Mouse (Mus musculus) heart, adult 2 months (tissue): ENCODE data around the gene Ptpn1. TPM values are rescaled to one million over a fixed set of nuclear protein-coding genes. Genes with fewer than 3 reads are reported as not detected.

ENCODE experiments used
- DNase-seq, 2 experiments: peaks; one replicate each; pipeline ENCODE4 v3.0.0; 2021
- H3K27ac ChIP-seq: fragments of 200-600 bp; 2 replicates; pipeline ENCODE4 v1.8.1; 2022
- H3K27me3 ChIP-seq: fragments of 200-500 bp; 2 replicates; pipeline ENCODE4 v1.6.1; 2012; ENCODE audit warnings: mild to moderate bottlenecking, low read length, inconsistent platforms, mixed read lengths; ENCODE audit not compliant: control insufficient read depth, insufficient read depth
- H3K36me3 ChIP-seq: fragments of 200-500 bp; 2 replicates; pipeline ENCODE4 v1.6.1; 2012; ENCODE audit warnings: low read length, inconsistent platforms; ENCODE audit not compliant: control insufficient read depth, insufficient read depth
- H3K4me1 ChIP-seq: fragments of 200-500 bp; 2 replicates; pipeline ENCODE4 v1.6.1; 2011; ENCODE audit warnings: low read length; ENCODE audit not compliant: control insufficient read depth, insufficient read depth
- H3K4me3 ChIP-seq: fragments of 200-600 bp; 2 replicates; pipeline ENCODE4 v1.8.1; 2022
- H3K79me2 ChIP-seq: fragments of 200-500 bp; replicated peaks from 2 replicates; pipeline ENCODE4 v1.6.1; 2012; ENCODE audit warnings: mild to moderate bottlenecking, inconsistent platforms, low read length, moderate library complexity, mixed read lengths; ENCODE audit not compliant: control insufficient read depth, insufficient read depth
- H3K9ac ChIP-seq: fragments of 200-500 bp; 2 replicates; pipeline ENCODE4 v1.6.1; 2012; ENCODE audit warnings: low read depth, mild to moderate bottlenecking, control low read depth, inconsistent platforms, low read length, mixed read lengths
- CTCF ChIP-seq: fragments of 200-600 bp; IDR thresholded peaks from 2 replicates; pipeline ENCODE4 v1.8.1; 2022; ENCODE audit warnings: antibody characterized with exemption, mild to moderate bottlenecking, moderate library complexity
- EP300 ChIP-seq: fragments of 200-500 bp; IDR thresholded peaks from 2 replicates; pipeline ENCODE4 v1.6.1; 2011; ENCODE audit warnings: low read depth, low read length, control low read depth; ENCODE audit not compliant: insufficient read depth
- POLR2A ChIP-seq: fragments of 200-500 bp; IDR thresholded peaks from 2 replicates; pipeline ENCODE4 v1.6.1; 2011; ENCODE audit warnings: mild to moderate bottlenecking, low read depth, low read length, control low read depth; ENCODE audit not compliant: insufficient read depth
- WGBS: fragments of 180-500 bp; shearing (Covaris S2); methylation state at CpG from one replicate; pipeline ENCODE4 v1.1.7; 2018; 5-methylcytosine and 5-hydroxymethylcytosine counted together
- intact Hi-C: fragments of 180-260 bp; cut with DNase I; formaldehyde crosslinking; loops from one replicate; pipeline ENCODE4 v1.15.1; 2025
- polyA plus RNA-seq: library from polyadenylated mRNA; depleted of rRNA; stranded (reverse); fragments of >200 nt; gene quantifications from 2 replicates; pipeline ENCODE4 v1.2.3, GENCODE M21; 2012
- total RNA-seq, 2 experiments: library from RNA; stranded (reverse); gene quantifications; 2 replicates each; pipeline ENCODE4 v1.2.3; 2021

The Ptpn1 gene
- total and polyA plus RNA-seq, 3 experiments, result 15.7 to 23.2 (median 21.4) TPM

GRCm38 (mm10) chr2:168004369-168004768, 72.5 kb downstream of the Ptpn1 start:
- Histone ChIP-seq H3K79me2 (no peaks in the 10 kb centered on the region), H3K27ac (no peak overlapping the region), H3K36me3 (no peaks in the 10 kb centered on the region), H3K9ac (no peak overlapping the region), H3K4me3 (no peak overlapping the region), H3K4me1 (peaks cover 1% of the 10 kb centered on the region; the same call in 1 of the 2 replicates), H3K27me3 (no peaks in the 10 kb centered on the region)
- WGBS, result 61% methylated on average over 2 of the region's 2 CpGs
- intact Hi-C loops, result no loop called here
- TF ChIP-seq CTCF (peak; percentile 53), POLR2A (no peak)
- DNase-seq, result no peak

- H3K79me2 ChIP-seq, result no peaks in the 10 kb centered on the region
- no peak overlapping the region for H3K27ac ChIP-seq
- no peak for DNase-seq
- H3K4me3 ChIP-seq, result no peak overlapping the region
- peaks cover 1% of the 10 kb centered on the region; the same call in 1 of the 2 replicates for H3K4me1 ChIP-seq
- 95% methylated on average over 3 of the region's 3 CpGs for WGBS
- intact Hi-C loops, result no loop called here
- TF ChIP-seq POLR2A, result no peak
- no peak for TF ChIP-seq CTCF
- TF ChIP-seq EP300, result no peak
- H3K27me3 ChIP-seq, result no peaks in the 10 kb centered on the region
- no peaks in the 10 kb centered on the region for H3K36me3 ChIP-seq
- no peak overlapping the region for H3K9ac ChIP-seq
Observed at GRCm38 (mm10) chr2:168005005-168005404, 73.1 kb downstream of the Ptpn1 start.

- Histone ChIP-seq H3K36me3 (no peaks in the 10 kb centered on the region), H3K4me1 (peaks cover 1% of the 10 kb centered on the region; the same call in 1 of the 2 replicates), H3K27me3 (no peaks in the 10 kb centered on the region), H3K79me2 (no peaks in the 10 kb centered on the region), H3K4me3 (no peak overlapping the region), H3K27ac (no peak overlapping the region), H3K9ac (no peak overlapping the region)
- no peak for DNase-seq
- 51% methylated on average over 3 of the region's 3 CpGs for WGBS
- TF ChIP-seq CTCF (no peak), EP300 (no peak), POLR2A (no peak)
- intact Hi-C loops, result no loop called here
Observed at GRCm38 (mm10) chr2:168005616-168006015, 73.8 kb downstream of the Ptpn1 start.

- TF ChIP-seq POLR2A (no peak), CTCF (no peak), EP300 (no peak)
- Histone ChIP-seq H3K36me3 (no peaks in the 10 kb centered on the region), H3K4me1 (peaks cover 1% of the 10 kb centered on the region; the same call in 1 of the 2 replicates), H3K27ac (no peak overlapping the region), H3K27me3 (no peaks in the 10 kb centered on the region), H3K9ac (no peak overlapping the region), H3K79me2 (no peaks in the 10 kb centered on the region), H3K4me3 (no peak overlapping the region)
- 73% methylated on average over 6 of the region's 6 CpGs for WGBS
- no peak for DNase-seq
- intact Hi-C loops, result no loop called here
Observed at GRCm38 (mm10) chr2:168006489-168006888, 74.6 kb downstream of the Ptpn1 start.

- TF ChIP-seq CTCF (no peak), POLR2A (no peak), EP300 (no peak)
- no peaks in the 10 kb centered on the region for H3K79me2 ChIP-seq
- no peak for DNase-seq
- H3K4me3 ChIP-seq, result no peak overlapping the region
- no peak overlapping the region for H3K27ac ChIP-seq
- intact Hi-C loops, result no loop called here
- H3K27me3 ChIP-seq, result no peaks in the 10 kb centered on the region
- 85% methylated on average over 3 of the region's 3 CpGs for WGBS
- H3K4me1 ChIP-seq, result peaks cover 1% of the 10 kb centered on the region; the same call in 1 of the 2 replicates
- H3K9ac ChIP-seq, result no peak overlapping the region
- no peaks in the 10 kb centered on the region for H3K36me3 ChIP-seq
Observed at GRCm38 (mm10) chr2:168008132-168008531, 76.3 kb downstream of the Ptpn1 start.

- H3K4me1 ChIP-seq, result peaks cover 1% of the 10 kb centered on the region; the same call in 1 of the 2 replicates
- no peak within 1 kb of the TSS for H3K27ac ChIP-seq
- no peak within 1 kb of the TSS for H3K9ac ChIP-seq
- no peaks in the 10 kb centered on the region for H3K79me2 ChIP-seq
- DNase-seq, result peak; percentile 74 to 80
- no peaks in the 10 kb centered on the region for H3K36me3 ChIP-seq
- 22% methylated on average over 9 of the region's 9 CpGs for WGBS
- TF ChIP-seq POLR2A, result no peak
- no peak for TF ChIP-seq EP300
- peak; percentile 86 for TF ChIP-seq CTCF
- H3K4me3 ChIP-seq, result no peak within 1 kb of the TSS
- H3K27me3 ChIP-seq, result no peaks in the 10 kb centered on the region
- intact Hi-C loops, result loop anchor here (5.0 kb wide), 1 partner anchor 83 kb away; no protein-coding TSS in a partner anchor
Observed at GRCm38 (mm10) chr2:168009936-168010668, 78.2 kb downstream of the Ptpn1 start, which contains the start of gene Ripor3. Gene Ripor3 (minus strand): TSS chr2:168010618.
